Mouse (Mus musculus): ENCODE measurements around the gene Irf2.

The Irf2 gene

DNA sequence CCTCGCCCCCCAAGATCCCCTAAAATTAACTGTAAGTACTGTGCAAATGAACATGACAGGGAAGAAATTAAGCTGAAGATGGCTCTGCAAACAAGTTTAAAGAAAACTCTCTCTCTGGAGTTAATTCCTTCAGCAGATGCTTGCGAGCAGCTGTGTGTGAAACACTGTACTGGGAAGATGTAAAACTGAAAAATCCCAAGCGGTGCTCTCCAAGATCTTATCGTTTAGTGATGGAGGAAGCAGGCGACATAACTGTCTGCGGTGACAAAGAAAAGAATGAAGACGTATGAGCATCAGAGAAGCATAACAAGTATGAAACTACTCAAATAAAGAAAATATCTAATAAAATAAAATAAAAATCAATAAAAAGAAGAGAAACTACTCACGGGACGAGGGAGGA lies 18.1 kb downstream of the Irf2 start:
- DNase-seq (ENCODE audit: low spot score in 2 of 2) = no peak

DNA sequence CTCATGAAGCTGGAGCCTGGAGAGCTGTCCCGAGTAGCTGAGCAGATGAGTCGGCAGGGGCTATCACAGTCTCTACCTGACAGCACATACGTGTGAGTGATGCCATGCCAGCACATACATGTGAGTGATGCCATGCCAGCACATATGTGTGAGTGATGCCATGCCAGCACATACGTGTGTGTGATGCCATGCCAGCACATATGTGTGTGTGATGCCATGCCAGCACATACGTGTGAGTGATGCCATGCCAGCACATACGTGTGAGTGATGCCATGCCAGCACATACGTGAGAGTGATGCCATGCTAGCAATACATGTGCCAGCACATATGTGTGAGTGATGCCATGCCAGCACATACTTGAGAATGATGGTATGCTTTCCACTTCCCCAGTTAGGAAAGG lies 18.6 kb downstream of the Irf2 start:
- DNase-seq (ENCODE audit: low spot score in 2 of 2) = no peak

DNA sequence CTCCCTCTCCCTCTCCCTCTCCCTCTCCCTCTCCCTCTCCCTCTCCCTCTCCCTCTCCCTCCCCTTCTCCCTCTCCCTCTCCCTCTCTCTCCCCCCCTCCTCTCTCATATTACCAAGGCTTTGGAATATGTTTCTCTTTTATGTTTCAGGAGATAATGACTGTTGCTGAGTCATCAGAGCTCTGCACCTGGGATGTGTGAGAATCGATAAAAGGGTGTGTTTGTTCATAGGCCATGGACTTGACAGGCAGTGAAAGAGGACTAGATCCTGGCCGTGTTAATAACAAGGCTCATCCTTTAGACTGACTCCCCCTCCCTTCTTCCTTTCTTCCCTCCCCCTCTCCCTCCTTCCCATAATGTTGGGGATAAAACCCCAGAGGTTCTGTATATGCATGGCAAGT lies 19.1 kb downstream of the Irf2 start:
- no peak for DNase-seq (ENCODE audit: low spot score in 2 of 2)

DNA sequence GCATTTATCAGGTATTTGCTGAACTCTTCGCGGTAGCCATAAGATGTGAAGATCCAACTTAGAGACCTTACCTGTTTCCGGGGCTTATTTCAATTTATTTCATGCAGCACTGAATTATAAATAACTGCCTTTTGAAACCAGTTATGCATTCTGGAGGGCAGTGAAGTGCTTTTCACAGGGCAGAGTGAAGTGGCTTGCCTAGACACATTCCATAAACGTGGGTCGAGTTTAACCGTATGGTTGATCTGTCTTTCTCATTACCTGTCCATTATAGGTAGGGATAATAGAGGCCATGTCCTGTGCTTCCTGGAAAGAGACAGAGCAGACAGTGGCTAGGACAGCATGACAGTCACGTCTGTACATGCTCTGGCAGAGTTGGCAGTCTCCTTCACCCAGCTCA lies 20.0 kb downstream of the Irf2 start:
- no peak for DNase-seq (ENCODE audit: low spot score in 2 of 2)

DNA sequence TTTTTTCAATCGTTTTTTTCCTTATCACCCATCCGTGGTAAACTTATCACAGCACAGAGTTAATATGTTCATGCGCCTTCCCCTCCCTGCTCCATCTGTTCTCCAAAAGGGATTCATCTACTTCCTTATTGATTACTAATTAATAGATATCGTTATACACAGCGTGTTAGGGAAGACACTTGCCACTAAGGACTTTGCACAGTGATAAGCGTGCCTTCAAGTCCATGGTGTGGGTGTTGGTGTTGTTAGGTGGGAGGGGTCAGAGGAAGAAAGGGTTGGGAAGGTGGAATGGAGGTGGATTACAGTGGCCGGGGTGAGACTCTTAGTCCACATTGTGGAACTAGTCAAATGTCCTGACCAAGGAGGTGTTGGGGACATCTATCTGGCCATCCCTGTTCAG lies 21.2 kb downstream of the Irf2 start:
- DNase-seq (ENCODE audit: low spot score in 2 of 2) = no peak

DNA sequence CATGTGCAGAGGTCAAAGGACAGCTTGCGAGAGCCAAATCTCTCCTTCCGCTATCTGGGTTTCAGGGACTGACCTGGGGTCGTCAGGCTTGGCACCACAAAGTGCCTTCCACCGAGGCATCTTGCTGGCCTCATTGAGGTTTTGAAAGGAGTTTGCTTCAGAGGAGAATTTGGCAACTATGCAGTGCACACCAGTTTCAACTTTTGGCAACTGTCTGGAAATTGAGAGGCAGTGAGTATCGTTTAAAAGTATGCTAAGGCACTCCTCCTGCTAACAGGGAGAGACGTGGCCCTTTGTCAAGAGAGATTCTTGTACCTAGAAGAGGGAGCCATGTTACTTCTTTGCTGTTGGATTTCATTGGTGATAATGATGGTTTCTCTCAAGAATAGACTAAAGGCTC lies 21.9 kb downstream of the Irf2 start:
- DNase-seq (ENCODE audit: low spot score in 2 of 2) = no peak

DNA sequence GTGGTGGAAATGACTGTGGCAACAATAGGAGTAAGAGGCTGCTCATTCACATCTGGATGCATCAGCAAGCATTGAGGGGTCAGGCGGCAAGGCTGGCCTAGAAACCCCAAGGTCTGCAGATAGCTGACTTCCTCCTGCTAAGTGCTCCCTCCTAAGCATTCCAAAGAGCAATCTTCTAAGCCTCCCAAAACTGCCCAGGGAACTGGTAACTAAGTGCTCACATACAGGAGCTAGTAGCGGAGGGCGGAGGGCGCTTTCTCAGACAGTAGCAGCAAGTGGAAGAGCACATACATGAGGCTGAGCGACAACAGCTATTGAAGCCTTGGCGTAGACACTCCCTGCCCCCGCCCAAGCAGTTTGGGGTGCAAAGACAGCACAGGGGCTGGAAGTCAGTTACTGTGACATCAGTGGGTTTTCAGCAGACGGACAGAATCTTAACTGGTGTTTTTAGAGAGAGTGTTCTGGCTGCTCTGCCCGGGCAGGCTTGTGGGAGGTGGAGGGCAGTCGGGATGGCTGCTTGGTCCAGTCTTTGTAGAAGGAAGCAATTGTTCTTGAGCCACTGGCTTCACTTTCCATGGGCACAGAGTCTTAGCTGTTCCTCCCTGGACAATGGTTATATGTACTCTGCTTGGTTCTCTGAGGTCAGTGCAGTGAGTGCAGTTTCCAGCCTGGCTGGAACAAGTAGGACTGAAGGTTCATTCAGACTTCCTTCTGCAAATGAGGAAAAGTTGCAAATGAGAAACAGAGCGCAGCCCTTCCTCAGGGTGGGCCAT lies 30.1 kb downstream of the Irf2 start:
- DNase-seq (ENCODE audit: low spot score in 2 of 2) = no peak

DNA sequence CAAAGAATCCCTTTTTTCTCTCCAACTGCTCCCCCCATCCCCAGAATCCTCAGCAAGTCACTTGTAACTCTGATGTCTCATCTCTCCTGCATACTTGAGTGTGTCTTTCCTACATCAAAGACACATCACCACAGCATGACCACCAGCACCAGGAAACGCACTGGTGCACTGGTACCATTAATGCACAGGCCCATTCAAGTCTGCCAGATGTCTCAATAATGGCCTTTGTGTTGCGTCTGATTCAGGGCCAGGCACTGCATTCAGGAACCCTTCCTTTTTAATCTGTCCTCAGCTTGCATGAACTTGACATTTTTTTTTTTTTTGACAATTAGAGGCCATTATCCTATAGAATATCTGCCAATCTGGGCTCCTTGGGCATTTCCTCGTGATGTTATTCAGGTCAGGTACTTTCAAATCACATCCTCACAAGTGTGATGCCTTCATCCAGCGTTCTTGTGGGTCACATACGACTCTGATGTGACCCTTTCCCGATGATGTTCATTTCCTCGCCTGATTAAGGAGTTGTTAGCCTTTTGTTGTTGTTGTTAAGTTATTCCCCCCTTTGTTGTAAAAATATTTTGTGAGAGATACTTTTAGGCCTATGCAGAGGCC lies 31.5 kb downstream of the Irf2 start:
- no peak for DNase-seq (ENCODE audit: low spot score in 2 of 2)

DNA sequence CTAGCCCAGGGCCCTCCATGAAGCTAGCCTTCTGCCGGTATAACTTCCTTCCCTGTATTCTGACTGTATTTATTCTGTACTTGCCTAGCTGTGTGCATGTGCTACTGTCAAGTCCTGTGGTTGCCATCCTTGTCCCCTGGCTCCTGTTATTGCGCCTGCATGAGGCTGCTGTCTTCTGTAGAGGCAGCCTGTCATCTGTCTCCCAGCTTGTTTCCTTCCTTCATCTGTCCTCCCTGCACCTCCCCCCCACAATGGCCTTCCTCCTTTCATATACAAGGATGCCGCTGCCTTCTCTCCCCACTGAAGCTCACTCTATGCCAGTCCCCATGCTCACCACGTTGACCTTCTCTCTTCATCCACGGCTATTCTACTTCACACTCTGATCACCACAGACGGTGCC lies 33.3 kb downstream of the Irf2 start:
- DNase-seq (ENCODE audit: low spot score in 2 of 2) = no peak

DNA sequence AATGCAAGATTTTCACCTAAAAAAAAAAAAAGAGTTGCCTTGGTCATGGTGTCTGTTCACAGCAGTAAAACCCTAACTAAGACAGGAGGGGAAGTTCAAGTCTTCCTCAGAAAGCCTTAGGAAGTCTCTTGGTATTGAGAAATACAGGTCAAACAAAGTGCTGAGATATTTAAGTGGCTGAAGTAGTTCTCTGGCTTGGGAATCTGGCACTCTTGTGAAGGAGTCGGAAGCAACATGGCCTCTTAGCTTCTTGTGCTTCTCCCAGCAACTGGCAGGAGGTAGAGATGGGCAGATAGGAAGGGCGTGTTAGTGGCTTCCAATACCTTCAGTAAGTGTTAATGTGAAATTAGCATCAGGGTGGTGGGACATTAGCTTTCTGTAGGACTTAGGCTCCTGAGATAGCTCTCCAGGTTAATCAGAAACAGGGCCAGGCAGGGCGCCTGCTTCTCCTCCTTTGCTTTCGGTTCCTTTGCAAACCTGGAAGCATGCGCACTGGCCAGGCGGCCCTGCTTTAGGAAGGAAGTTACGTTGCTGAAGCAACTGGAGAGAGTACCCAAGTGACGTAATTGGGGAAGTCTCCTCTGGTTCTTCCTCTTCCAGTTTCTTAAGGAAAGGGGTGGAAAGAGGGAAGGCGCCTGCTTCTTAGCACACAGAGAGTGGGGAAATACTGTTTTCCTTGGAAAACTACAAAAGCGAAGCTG lies 38.4 kb downstream of the Irf2 start:
- DNase-seq (ENCODE audit: low spot score in 2 of 2) = no peak

DNA sequence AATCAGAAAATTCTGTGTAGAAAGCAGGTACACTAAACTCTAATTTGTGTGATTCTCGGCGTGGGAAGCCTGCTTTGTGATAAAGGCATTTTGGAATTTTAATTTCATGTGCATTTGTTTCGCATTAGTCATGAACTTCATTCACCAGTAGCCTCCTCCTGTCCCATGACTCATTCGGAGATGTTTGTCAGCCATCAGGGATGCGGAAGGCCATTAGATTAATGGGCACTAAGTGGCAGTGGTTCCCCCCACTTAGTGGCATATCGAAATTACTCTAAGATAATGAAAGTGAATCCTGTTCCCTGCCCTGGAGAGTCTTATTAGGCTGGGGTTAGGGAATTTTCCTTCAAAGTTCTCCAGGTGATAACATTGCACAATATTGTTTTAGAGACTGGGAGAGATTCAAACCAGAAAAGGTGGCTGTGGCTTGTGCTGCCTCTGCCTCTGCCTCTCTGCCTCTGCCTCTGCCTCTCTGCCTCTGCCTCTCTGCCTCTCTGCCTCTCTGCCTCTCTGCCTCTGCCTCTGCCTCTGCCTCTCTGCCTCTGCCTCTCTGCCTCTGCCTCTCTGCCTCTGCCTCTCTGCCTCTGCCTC lies 41.6 kb downstream of the Irf2 start:
- no peak for DNase-seq (ENCODE audit: low spot score in 2 of 2)

DNA sequence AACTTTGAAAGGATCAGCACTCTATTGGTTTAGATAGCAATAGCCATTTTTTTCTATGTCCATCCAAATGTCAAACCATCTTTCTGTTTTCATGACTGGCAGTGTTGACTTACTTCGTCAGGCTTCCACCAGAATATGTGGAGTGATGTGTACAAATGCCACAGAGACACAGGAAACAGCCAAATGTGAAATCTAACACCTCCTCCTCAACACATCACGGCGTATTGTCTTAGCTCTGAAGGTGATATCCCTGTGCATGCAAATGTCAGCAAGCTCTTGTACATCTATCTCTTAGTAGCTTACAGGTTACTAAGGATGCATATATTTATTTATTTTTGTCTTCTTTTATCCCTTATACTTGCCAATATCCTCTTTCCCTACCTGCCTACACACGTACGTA lies 42.7 kb downstream of the Irf2 start:
- DNase-seq (ENCODE audit: low spot score in 2 of 2) = no peak

DNA sequence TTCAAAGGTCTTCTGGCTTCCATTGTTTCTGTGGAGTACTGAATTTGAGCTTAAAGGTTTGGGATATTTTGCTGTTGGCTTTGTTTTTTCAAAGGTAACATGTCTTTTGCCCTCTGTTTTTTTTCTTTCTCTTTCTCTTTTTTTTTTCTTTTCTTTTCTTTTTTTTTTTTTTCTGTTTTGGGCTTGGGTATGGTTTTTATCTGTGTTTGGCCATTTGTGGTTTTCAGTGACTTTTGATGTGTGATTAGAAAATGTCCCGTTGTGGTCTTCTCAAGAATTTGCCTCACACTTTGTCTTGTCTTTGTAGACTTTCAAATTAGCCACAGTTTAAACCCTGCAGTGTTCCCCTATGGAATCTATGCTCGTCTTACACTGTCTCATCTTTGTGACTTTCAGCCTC lies 45.5 kb downstream of the Irf2 start:
- DNase-seq (ENCODE audit: low spot score in 2 of 2) = no peak

DNA sequence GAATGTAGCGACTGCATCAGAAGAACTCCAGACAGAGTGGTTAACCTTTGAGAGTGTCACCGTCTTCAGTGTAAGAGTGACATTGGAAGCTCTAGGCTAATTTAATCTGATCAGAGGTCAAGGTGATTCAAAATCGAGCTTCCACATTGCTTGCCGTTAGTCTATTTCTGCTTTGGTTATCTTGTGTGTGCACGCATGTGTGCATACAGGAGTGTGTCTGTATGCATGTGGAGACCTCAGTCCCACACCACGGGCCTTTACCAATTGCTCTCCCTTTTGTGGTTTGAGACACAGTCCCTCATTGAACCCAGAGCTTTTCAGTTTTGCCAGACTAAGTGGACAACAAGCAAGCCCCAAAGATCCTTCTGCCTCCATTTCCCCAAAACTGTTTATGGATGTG lies 46.4 kb downstream of the Irf2 start:
- no peak for DNase-seq (ENCODE audit: low spot score in 2 of 2)

DNA sequence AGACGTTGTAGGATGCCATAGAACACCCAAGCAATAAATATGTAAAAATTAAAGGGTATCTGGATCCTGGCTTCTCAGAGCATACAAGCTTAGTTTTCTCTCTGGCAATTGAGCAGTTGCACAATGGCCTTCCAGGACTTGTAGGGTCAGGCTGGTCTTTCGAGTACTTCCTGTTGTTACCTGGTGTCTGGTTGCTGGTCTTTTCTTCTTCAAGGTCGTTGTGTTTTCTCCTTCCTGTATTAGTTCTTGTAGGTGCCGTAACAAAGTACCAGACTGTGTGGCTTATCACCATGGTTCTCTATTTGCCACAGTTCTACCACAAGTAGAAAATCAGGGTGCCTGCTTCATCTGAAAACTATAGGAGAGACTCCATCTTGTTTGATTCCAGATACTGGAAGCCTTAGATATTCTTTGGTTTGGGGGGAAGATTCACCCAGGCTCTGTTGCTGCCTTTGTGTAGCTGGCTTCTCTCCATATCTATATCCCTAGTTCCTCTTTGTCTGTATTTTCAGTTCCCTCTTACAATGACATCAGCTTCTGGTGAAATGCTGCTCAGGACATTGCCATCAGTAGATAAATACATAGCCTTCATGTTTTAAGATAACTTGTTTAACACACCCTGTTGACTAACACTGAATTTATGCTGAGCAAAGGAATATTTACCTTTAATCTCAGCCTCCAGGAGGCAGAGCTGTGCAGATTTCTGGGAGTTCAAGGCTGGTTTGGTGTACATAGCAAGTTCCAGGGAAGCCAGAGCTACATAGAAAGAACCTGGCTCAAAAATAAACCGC lies 49.8 kb downstream of the Irf2 start:
- DNase-seq (ENCODE audit: low spot score in 2 of 2) = no peak

DNA sequence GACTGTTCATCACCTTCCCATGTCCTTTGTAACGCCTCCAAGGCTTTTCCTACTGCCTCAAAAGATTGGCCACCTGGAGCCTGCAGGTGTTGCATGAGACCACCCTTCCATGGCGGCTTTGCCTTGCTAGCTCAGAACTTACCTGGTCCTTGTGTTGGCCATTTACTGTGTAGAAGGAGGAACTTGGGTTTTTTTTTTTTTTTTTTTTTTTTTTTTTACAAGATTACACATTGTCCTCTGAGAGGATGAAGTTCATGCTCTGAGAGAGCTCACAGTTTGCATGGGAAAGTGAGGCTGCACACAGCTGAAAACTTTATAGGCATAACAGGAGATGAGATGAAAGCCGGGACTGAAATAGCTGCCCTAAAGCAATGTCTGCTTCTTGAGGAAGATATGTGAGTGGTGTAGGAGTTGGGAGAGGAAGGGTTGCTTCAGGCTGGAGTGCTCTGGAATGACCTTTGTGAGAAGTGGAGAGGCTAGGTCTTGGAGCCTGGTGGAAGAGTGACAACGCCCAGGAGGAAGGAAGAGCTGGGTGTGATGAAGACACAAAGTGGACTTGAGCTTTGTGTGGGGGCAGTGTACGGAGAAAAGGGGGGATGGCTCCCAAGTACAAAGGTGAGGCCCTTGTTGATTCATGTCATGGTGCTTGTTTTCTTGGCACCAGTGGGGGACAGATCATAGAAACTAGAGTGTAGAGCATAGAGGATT lies 52.3 kb downstream of the Irf2 start:
- DNase-seq (ENCODE audit: low spot score in 2 of 2) = no peak

DNA sequence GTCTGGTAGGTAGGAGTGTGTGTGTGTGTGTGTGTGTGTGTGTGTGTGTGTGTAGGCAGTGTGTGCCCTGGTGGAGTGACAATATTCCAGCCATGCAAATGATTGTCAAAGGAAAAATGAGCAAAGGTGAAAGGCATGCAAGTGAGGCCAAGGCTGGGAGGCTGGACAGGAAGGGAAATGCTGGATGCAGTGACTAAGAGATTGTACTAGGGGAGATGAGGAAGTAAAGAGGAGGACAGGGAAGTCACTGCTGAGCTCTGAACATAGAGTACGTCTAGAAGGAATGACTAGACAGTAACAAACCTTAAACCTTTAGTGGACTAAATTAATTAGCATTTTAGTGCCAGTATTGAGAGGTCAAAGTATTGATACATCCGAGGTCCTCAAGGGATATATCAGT lies 53.1 kb downstream of the Irf2 start:
- no peak for DNase-seq (ENCODE audit: low spot score in 2 of 2)

DNA sequence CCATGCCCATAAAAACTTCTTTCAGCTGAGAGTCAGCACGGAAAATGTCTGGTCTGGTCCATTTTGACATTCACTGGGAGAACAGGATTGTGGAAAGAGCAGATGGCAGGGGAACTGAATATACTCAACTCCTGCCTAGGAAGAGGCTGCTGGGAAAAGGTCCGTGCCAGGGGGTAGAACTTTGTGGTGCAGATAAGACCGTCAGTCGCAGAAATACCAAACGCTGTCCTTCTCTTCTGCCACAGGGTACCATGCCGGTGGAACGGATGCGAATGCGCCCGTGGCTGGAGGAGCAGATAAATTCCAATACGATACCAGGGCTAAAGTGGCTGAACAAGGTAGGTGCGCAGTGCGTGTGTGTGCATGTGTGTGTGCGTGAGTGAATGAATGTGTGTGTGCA lies 53.7 kb downstream of the Irf2 start:
- DNase-seq (ENCODE audit: low spot score in 2 of 2) = no peak

DNA sequence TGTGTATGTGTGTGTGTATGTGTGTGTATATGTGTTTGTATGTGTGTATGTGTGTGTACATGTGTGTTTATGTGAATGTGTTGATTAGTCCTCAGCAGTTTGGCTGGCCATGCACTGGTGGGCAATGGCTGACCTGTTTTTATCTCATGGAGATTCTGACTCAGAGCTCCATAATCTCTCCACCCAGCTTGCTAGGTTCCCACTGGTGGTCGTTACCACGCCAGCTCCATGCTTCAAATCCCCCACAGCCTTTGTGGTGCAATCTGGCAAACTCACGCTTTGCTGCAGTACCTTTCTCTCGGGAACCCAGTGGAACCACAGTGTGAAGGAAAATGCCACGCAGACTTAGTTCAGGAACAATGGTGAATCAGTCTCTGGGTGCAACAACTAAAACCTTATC lies 54.8 kb downstream of the Irf2 start:
- no peak for DNase-seq (ENCODE audit: low spot score in 2 of 2)

DNA sequence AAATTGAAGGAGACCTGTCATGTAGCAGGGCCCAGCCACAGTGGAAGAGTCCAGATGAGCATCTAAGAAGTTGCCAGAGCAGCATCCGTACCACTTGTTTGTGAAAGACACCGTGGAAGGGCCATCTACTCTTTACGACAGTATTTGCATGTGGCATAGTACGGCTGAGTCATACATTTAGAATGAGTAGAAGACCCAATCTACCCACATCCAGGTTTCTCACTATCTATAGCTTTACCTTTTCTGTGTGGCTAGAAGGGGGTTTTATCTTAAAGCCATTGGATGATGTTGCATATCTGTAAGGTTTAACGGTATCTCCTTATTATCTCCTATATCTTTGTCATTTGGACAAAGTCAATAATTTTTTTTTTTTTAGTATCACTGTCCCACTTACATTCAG lies 59.7 kb downstream of the Irf2 start:
- DNase-seq (ENCODE audit: low spot score in 2 of 2) = no peak

DNA sequence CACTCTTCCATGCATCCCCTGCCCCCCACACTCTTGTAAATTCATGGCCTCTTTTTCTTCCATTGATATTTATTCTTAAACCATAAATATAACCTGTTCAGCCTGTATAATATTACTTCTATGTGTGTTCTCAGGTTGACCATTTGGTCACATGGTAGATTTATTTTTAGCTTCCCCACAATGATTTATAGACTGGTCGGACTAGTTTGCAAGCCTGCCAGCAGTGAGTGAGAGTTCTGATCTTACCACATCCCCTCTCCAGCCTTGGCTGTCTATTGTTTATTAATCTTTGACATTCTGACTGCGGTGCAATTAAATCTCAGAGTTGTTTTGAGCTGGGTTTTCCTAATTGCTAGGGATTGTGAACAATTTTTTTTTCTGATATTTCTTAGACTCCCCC lies 60.2 kb downstream of the Irf2 start:
- DNase-seq (ENCODE audit: low spot score in 2 of 2) = no peak

Data from spleen, postnatal 14 days (tissue).